Mouse (Mus musculus) stomach, adult 2 months (tissue): ENCODE results near the gene Dcaf17. TPM values are rescaled to one million over a fixed set of nuclear protein-coding genes. Genes with fewer than 3 reads are reported as not detected.

ENCODE experiments used
- polyA plus RNA-seq: library from polyadenylated mRNA; depleted of rRNA; stranded (reverse); fragments of >200 nt; gene quantifications from 2 replicates; pipeline ENCODE4 v1.2.3, GENCODE M21; 2012; rRNA removed

Gene Dcaf17
- polyA plus RNA-seq = 1.2 and 1.7 TPM in 2 replicates

DNA sequence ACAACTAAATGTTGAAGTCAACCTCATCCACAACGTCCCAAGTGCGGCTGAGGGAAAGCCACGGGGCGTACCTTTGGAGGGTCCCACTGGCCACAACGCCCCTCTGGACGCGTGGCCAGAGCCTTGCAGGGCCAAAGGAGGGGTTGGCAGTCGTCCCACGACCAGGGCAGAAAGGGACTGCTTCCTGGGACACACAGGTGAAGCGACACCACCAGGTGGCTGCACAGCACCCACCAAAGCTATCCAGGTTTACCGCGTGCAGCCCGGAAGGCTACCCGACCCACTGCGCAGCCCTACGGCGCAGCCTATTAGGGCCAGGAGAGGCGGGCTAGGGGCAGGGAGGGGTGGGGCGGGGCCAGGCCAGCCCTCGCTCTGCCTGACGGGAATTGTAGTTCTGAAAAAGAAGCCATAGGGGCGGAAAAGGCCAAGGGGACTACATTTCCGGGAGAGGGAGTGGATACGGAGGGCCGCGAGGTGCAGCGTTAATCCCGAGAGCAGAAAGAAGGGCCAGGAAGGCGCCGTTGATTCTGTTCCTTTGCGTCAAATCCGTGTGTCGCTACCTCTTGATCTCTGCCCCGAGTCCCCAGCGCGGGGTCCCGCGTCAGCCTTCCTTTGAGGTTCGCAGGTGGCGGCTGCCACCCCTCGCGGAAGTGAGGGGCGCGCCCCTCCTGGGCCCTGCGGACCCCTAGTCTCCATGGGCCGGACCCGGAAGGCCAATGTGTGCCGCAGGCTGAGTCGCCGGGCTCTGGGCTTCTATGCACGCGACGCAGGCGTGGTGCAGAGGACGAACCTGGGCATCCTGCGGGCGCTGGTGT is at the start of gene Dcaf17, which contains the start of gene Mettl8:
Dcaf17 (plus strand) TSS at position 29 of the 815 bp plus-strand sequence.
Mettl8 (minus strand) TSS at position 284 of the 815 bp plus-strand sequence.

GRCm38 (mm10) chr2:71117797-71118708 is 62.9 kb downstream of the Dcaf17 start, which contains the start of gene Cybrd1:
Gene Cybrd1 (plus strand): TSS chr2:71117923.

Other genes with a start within 250 kb of the Dcaf17 start
- gene Tlk1, start 229.6 kb upstream of the Dcaf17 start, polyA plus RNA-seq = 1.1 and 1.7 TPM in 2 replicates
- 0.90 and 1.4 TPM in 2 replicates for gene Mettl8, start 255 bp downstream of the Dcaf17 start, polyA plus RNA-seq
- gene Cybrd1, start 62.6 kb downstream of the Dcaf17 start, polyA plus RNA-seq = 15.3 and 17.6 TPM in 2 replicates
- gene Dync1i2, start 156.4 kb downstream of the Dcaf17 start, polyA plus RNA-seq = 1.5 and 3.1 TPM in 2 replicates